Mouse (Mus musculus): ENCODE measurements around the gene Asdurf. TPM values are rescaled to one million over a fixed set of nuclear protein-coding genes. Genes with fewer than 3 reads are reported as not detected.

Asdurf gene
- polyA plus RNA-seq, 1 experiment from 2014 or later, result 10.0 TPM

DNA sequence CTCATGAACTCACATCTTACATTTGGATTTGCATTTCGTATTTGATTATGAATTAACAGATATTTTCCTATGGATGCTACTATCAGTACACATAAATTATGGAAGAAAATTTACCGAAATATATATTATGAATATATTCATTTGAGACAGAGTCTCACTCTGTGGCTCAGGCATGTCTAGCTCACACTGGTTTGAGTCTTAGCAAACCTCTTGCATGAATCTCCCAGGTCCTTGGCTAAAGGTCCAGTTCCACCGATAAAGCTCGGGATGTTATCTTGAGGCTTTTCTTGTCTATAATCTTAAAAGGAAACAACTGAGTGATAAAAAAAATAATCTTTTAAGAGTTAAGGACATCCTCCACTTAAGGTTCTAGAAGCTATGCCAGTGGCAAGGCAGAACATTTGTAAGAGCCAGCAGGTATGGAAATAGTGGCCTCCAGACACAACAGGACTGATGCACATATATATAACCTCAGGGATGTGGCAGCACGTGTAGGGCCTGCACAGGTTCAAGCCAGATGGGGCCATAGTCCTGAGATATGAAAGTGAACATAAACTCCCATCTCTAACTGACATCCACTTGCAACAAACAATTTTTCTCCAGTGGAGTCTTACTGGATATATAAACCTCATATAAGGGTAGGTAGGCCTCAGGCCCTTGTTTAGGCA, 27.5 kb downstream of the Asdurf start:
- Histone ChIP-seq H3K4me2 (no peak overlapping the region), H3K36me3 (peaks cover 14% of the 10 kb centered on the region), H3K9me3 (no peaks in the 10 kb centered on the region), H3K9ac (no peak overlapping the region), H3K27me3 (no peaks in the 10 kb centered on the region), H3K4me1 (no peaks in the 10 kb centered on the region), H3K4me3 (no peak overlapping the region), H3K27ac (no peak overlapping the region)
- WGBS, result 92% methylated on average over 5 of the region's 5 CpGs
- no peak for ATAC-seq (ENCODE audit: insufficient number of reproducible peaks, insufficient read depth, low FRiP score, low TSS enrichment, low read depth)

DNA sequence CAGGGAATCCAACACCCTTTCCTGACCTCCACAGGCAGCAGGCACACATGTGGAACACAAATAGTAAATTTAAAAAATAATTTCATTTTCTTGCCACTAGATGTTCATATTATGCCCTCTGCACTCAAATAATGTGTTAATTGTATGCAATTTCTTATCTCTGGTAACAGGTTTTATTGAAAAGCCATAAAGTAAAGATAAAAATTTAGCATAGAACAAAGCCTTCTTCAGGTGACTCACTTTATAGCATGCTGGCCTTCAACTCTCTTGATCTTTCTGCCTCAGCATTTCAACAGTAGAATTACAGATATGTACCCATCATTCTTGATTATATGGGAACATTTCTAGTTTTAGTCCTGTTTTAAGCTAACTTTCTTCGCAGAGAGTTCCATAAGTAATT, 28.1 kb downstream of the Asdurf start:
- no peak overlapping the region for H3K4me2 ChIP-seq
- H3K9ac ChIP-seq, result no peak overlapping the region
- no peaks in the 10 kb centered on the region for H3K9me3 ChIP-seq
- 96% methylated on average over 1 of the region's 1 CpGs for WGBS
- ATAC-seq (ENCODE audit: insufficient number of reproducible peaks, insufficient read depth, low FRiP score, low TSS enrichment, low read depth), result no peak
- no peak overlapping the region for H3K4me3 ChIP-seq
- peaks cover 16% of the 10 kb centered on the region for H3K36me3 ChIP-seq
- H3K27me3 ChIP-seq, result no peaks in the 10 kb centered on the region
- no peak overlapping the region for H3K27ac ChIP-seq
- H3K4me1 ChIP-seq, result no peaks in the 10 kb centered on the region

DNA sequence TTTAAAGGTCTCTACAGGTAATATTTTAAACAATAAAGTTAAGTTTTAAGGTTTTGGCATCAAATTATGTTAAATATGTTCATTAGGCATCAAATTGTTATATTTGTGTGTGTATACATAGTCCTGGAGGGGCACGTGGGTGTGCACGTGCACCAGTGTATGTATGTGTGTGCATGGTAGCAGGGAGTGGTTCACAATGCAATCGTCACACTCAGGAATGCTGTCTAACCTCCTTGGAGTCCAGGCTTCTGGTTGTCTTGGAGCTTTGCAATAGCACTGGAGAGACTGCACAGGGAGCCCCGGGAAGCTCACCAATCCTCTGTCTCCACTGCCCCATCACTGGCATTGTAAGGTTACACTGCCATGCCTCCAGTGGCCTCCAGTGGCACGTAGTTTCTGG, 29.2 kb downstream of the Asdurf start:
- Histone ChIP-seq H3K36me3 (peaks cover 20% of the 10 kb centered on the region), H3K9me3 (no peaks in the 10 kb centered on the region), H3K27me3 (no peaks in the 10 kb centered on the region), H3K4me1 (no peaks in the 10 kb centered on the region), H3K4me3 (no peak overlapping the region), H3K4me2 (no peak overlapping the region), H3K9ac (no peak overlapping the region), H3K27ac (no peak overlapping the region)
- WGBS, result 91% methylated on average over 5 of the region's 5 CpGs
- no peak for ATAC-seq (ENCODE audit: insufficient number of reproducible peaks, insufficient read depth, low FRiP score, low TSS enrichment, low read depth)

DNA sequence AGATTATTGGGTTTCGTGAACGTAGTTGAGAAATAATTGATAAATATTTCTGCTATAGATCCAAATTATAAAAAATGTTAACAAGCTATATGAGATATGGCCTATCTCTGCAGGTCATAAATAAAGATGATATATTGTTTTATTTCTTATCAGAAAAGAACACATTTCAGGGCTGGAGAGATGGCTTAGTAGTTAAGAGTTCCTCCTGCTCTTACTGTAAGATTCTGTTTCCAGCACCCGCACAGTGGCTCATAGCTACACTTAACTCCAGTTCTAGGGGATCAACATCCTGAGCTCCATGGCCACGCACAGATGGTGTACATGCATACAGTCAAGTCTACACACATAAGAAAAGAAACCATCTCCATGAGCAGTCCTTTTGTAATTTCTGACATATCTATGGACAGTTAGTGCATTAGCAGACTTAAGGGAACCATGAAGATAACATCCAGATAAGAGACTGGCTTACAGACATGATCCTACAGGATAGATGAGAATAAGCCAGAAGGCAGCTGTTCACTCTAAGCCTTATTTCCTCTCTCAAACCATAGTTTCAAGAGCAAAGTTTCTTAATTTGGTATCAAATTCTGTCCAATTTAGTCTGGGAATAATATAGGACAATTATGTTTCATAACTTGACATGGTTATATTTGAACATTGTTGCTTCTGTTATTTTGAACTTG, 30.6 kb downstream of the Asdurf start:
- H3K27ac ChIP-seq, result no peak overlapping the region
- ATAC-seq (ENCODE audit: insufficient number of reproducible peaks, insufficient read depth, low FRiP score, low TSS enrichment, low read depth), result no peak
- H3K36me3 ChIP-seq, result peaks cover 33% of the 10 kb centered on the region
- no peaks in the 10 kb centered on the region for H3K4me1 ChIP-seq
- no peaks in the 10 kb centered on the region for H3K27me3 ChIP-seq
- no peak overlapping the region for H3K4me3 ChIP-seq
- H3K4me2 ChIP-seq, result no peak overlapping the region
- H3K9ac ChIP-seq, result no peak overlapping the region
- no peaks in the 10 kb centered on the region for H3K9me3 ChIP-seq
- WGBS, result 93% methylated on average over 4 of the region's 4 CpGs

DNA sequence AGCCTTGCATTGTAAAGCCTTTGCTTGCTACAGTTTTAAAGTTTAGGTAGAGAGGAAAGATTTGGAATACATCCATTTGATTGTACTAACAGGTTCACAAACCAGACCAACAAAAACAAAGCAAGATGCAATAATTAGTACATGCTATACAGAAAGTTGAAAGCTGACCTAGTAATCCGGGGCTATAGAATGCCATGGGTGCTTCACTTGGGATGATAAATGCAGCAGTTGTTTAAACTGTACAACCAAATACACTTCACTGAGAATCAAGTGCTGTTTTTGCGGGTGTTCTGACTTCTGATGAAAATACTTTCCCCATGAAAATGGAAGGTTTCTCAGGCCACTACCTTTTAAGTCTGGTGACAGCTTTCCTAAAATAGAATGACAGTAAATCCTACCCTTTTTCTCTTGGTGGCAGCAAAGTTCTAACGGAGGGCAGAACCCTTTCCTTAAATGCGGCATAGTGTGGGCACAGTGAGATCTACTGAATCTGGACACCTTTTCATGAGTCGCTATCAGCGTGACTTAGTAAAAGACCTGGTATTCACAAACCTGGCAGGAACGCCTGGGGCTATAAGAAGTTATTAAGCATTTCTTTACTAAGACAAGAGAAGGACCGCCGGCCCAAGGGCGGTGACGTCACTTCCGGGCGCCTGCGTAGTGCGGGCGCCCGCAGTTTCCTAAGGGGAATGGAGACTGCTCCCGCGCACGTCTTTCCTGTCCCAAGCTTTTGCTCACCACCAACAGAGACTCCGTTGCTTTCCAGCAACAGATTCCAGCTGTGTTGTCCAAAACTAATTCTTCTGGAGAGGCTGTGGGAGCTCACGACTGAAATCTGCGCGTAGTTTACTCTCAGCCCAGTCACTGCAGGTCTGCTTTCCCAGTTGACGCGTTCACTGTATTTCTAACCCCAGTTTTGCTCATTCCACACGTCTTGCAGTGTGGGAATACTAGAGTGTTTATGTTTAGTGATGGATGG, 39.1 kb downstream of the Asdurf start, which contains the start of gene Osgepl1:
Gene Osgepl1 (plus strand): TSS at position 636 of the 979 bp plus-strand sequence.
- peak; percentile 86 for ATAC-seq (ENCODE audit: insufficient number of reproducible peaks, insufficient read depth, low FRiP score, low TSS enrichment, low read depth)
- no peaks in the 10 kb centered on the region for H3K27me3 ChIP-seq
- peak within 1 kb of the TSS; percentile 90 for H3K27ac ChIP-seq
- H3K9ac ChIP-seq, result peak within 1 kb of the TSS; percentile 81
- 3% methylated on average over 27 of the region's 27 CpGs for WGBS
- peak within 1 kb of the TSS; percentile 66 for H3K4me3 ChIP-seq
- H3K4me2 ChIP-seq, result peak within 1 kb of the TSS; percentile 63
- 0 out of 2 replicates have a peak, but pooled peaks cover 4% of the 10 kb centered on the region for H3K4me1 ChIP-seq
- H3K9me3 ChIP-seq, result no peaks in the 10 kb centered on the region
- H3K36me3 ChIP-seq, result peaks cover 16% of the 10 kb centered on the region; the same call in 1 of the 2 replicates

- Histone ChIP-seq H3K9me3 (no peaks in the 10 kb centered on the region), H3K36me3 (no peaks in the 10 kb centered on the region), H3K4me1 (peaks cover 6% of the 10 kb centered on the region; the same call in 1 of the 2 replicates), H3K4me2 (no peak overlapping the region), H3K27ac (no peak overlapping the region), H3K4me3 (no peak overlapping the region), H3K27me3 (no peaks in the 10 kb centered on the region), H3K9ac (no peak overlapping the region)
- ATAC-seq (ENCODE audit: insufficient number of reproducible peaks, insufficient read depth, low FRiP score, low TSS enrichment, low read depth), result no peak
- 75% methylated on average over 4 of the region's 4 CpGs for WGBS
Measured at GRCm38 (mm10) chr1:53300506-53300905, 51.9 kb downstream of the Asdurf start.

Other genes with a start within 250 kb of the Asdurf start
- gene 1700019A02Rik, start 165.0 kb downstream of the Asdurf start, polyA plus RNA-seq (2015; fragmentation: Nextera tagmentation; extraction: Ambion mirVana), result not detected in 2 replicates
- gene Pms1, start 55.6 kb downstream of the Asdurf start, polyA plus RNA-seq (2015; fragmentation: Nextera tagmentation; extraction: Ambion mirVana), result 22.0 and 22.2 TPM in 2 replicates
- 36.3 and 37.0 TPM in 2 replicates for gene Ormdl1, start 55.5 kb downstream of the Asdurf start, polyA plus RNA-seq (2015; fragmentation: Nextera tagmentation; extraction: Ambion mirVana)
- gene Gm28778, start 55.5 kb downstream of the Asdurf start, polyA plus RNA-seq (2015; fragmentation: Nextera tagmentation; extraction: Ambion mirVana), result not detected in 2 replicates
- gene Osgepl1, start 39.0 kb downstream of the Asdurf start, polyA plus RNA-seq (2015; fragmentation: Nextera tagmentation; extraction: Ambion mirVana), result 19.6 and 20.9 TPM in 2 replicates
- gene Gm28551, start within 50 bp of the Asdurf start, polyA plus RNA-seq (2015; fragmentation: Nextera tagmentation; extraction: Ambion mirVana), result 1.0 and 1.4 TPM in 2 replicates
- gene Asnsd1, start 133 bp upstream of the Asdurf start, polyA plus RNA-seq (2015; fragmentation: Nextera tagmentation; extraction: Ambion mirVana), result 80.5 and 86.1 TPM in 2 replicates